Comparison of ENCODE assay signal across 20 mouse cellular contexts in the genomic region with DNA sequence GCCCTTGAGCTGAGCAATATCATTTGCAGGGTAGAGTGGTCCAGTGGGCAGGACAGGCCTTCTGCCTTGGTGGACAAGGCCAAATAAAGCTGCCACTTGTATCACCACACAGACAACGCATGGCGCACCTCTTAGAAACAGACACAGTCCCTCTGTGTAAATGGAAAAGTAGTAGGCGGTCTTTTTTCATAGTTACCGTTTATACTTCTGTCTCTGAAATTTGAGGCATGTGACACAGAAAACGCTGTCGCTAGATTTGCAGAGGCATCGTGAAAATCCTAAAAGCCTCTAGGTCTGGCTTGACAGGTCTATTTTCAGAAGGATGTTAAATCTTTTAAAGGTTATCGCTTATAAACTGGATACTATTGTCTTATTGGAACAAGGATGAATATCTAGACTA.
A peak's percentile ranks its signal among the peaks of the same experiment; 100 is the strongest.
DNase-seq lines count a peak whose midpoint lies in the region; ATAC-seq and TF ChIP-seq lines count a peak whose summit lies in the region.
"Had no signal": no experiment of that assay in that cellular context is flagged by ENCODE, and none has a peak within 500 bp of the region (broad histone marks: within the 10 kb centered on the region; RNA-seq: fewer than 3 reads in every experiment).

No protein-coding gene starts in this region.

- H3K27me3 ChIP-seq in hindbrain, embryonic 10.5 days (ENCODE audit: insufficient read depth, poor library complexity, severe bottlenecking), result no peaks in the 10 kb centered on the region
- H3K27me3 ChIP-seq in hindbrain, embryonic 13.5 days, result no peaks in the 10 kb centered on the region
- 0 out of 2 replicates have a peak, but pooled peaks cover 7% of the 10 kb centered on the region for H3K27me3 ChIP-seq in midbrain, embryonic 13.5 days
- H3K27me3 ChIP-seq in midbrain, embryonic 11.5 days (ENCODE audit: control insufficient read depth, insufficient read depth, low read length), result no peaks in the 10 kb centered on the region
- H3K27me3 ChIP-seq: CH12.LX; embryonic facial prominence, embryonic 12.5 days; forebrain, embryonic 13.5 days; Patski had no signal

- H3K27ac ChIP-seq in hindbrain, embryonic 10.5 days, result 0 out of 2 replicates have a peak overlapping the region, but pooled peaks have one; percentile 29
- no peak overlapping the region for H3K27ac ChIP-seq in hindbrain, embryonic 13.5 days
- 0 out of 2 replicates have a peak overlapping the region, but pooled peaks have one; percentile 27 for H3K27ac ChIP-seq in midbrain, embryonic 13.5 days
- no peak overlapping the region for H3K27ac ChIP-seq in midbrain, embryonic 11.5 days (ENCODE audit: low read depth, low read length)
- H3K27ac ChIP-seq: embryonic facial prominence, embryonic 12.5 days; heart, adult 2 months; heart, embryonic 15.5 days had no signal

- H3K9ac ChIP-seq in hindbrain, embryonic 13.5 days, result no peak overlapping the region
- H3K9ac ChIP-seq in midbrain, embryonic 13.5 days (replicated peaks), result no peak overlapping the region
- H3K9ac ChIP-seq in midbrain, embryonic 11.5 days (ENCODE audit: low read length), result no peak overlapping the region
- H3K9ac ChIP-seq: embryonic facial prominence, embryonic 12.5 days; forebrain, embryonic 13.5 days; heart, embryonic 15.5 days had no signal

- no peaks in the 10 kb centered on the region for H3K36me3 ChIP-seq in hindbrain, embryonic 10.5 days
- no peaks in the 10 kb centered on the region for H3K36me3 ChIP-seq in hindbrain, embryonic 13.5 days
- no peaks in the 10 kb centered on the region for H3K36me3 ChIP-seq in midbrain, embryonic 13.5 days
- H3K36me3 ChIP-seq in midbrain, embryonic 11.5 days (ENCODE audit: control insufficient read depth, insufficient read depth, low read length), result no peaks in the 10 kb centered on the region
- H3K36me3 ChIP-seq: embryonic facial prominence, embryonic 12.5 days; heart, embryonic 15.5 days had no signal

- DNase-seq in hindbrain, embryonic 10.5 days (ENCODE audit: low spot score), result no peak
- no peak for DNase-seq in midbrain, embryonic 11.5 days (ENCODE audit: low spot score, missing footprints)
- DNase-seq in brain, embryonic 14.5 days (ENCODE audit: low read depth), result peak; percentile 29
- no peak for DNase-seq in cerebellum, adult 11 months
- DNase-seq: adrenal gland, postnatal 25 days; cerebellum, adult 11-12 months; cerebellum, adult 9-10 months; cerebellum, postnatal 25 days; gastrocnemius, postnatal 10 days; heart, adult 2 months; heart, postnatal 14 days had no signal

- H3K9me3 ChIP-seq in hindbrain, embryonic 10.5 days, result peaks cover 8% of the 10 kb centered on the region
- peaks cover 8% of the 10 kb centered on the region for H3K9me3 ChIP-seq in hindbrain, embryonic 13.5 days
- no peaks in the 10 kb centered on the region for H3K9me3 ChIP-seq in midbrain, embryonic 13.5 days
- peaks cover 3% of the 10 kb centered on the region; the same call in 1 of the 2 replicates for H3K9me3 ChIP-seq in midbrain, embryonic 11.5 days (ENCODE audit: control insufficient read depth, low read length)
- H3K9me3 ChIP-seq: forebrain, embryonic 13.5 days; heart, embryonic 15.5 days had no signal

- no peak for TF ChIP-seq CTCF in brain, embryonic 14.5 days (IDR thresholded peaks at IDR 0.05; ENCODE audit: borderline replicate concordance, extremely low read depth, insufficient read depth, insufficient read length)

- H3K4me2 ChIP-seq in hindbrain, embryonic 13.5 days, result no peak overlapping the region
- H3K4me2 ChIP-seq in midbrain, embryonic 13.5 days (replicated peaks), result no peak overlapping the region
- H3K4me2 ChIP-seq in midbrain, embryonic 11.5 days, result no peak overlapping the region
- H3K4me2 ChIP-seq: embryonic facial prominence, embryonic 12.5 days; forebrain, embryonic 13.5 days; heart, embryonic 11.5 days; heart, embryonic 15.5 days had no signal

- H3K4me3 ChIP-seq in hindbrain, embryonic 10.5 days, result no peak overlapping the region
- no peak overlapping the region for H3K4me3 ChIP-seq in hindbrain, embryonic 13.5 days
- no peak overlapping the region for H3K4me3 ChIP-seq in midbrain, embryonic 13.5 days (replicated peaks)
- no peak overlapping the region for H3K4me3 ChIP-seq in midbrain, embryonic 11.5 days (ENCODE audit: low read depth, low read length)
- H3K4me3 ChIP-seq: embryonic facial prominence, embryonic 12.5 days; forebrain, embryonic 13.5 days; heart, adult 2 months; heart, embryonic 15.5 days had no signal

- 90% methylated on average over 8 of the region's 8 CpGs for WGBS in hindbrain, embryonic 10.5 days
- 86% methylated on average over 8 of the region's 8 CpGs for WGBS in hindbrain, embryonic 13.5 days
- WGBS in midbrain, embryonic 13.5 days, result 89% methylated on average over 8 of the region's 8 CpGs
- 93% methylated on average over 8 of the region's 8 CpGs for WGBS in midbrain, embryonic 11.5 days

- no peak for ATAC-seq in hindbrain, embryonic 13.5 days (ENCODE audit: low FRiP score)
- ATAC-seq in midbrain, embryonic 13.5 days, result no peak
- ATAC-seq in midbrain, embryonic 11.5 days (ENCODE audit: low FRiP score), result no peak
- ATAC-seq: activated CD4-positive, CD25-positive, alpha-beta regulatory T cell, adult 4 months had no signal

- H3K4me1 ChIP-seq in hindbrain, embryonic 10.5 days (replicated peaks), result peaks cover 15% of the 10 kb centered on the region
- H3K4me1 ChIP-seq in hindbrain, embryonic 13.5 days (replicated peaks), result peaks cover 20% of the 10 kb centered on the region
- peaks cover 13% of the 10 kb centered on the region for H3K4me1 ChIP-seq in midbrain, embryonic 13.5 days (replicated peaks)
- peaks cover 9% of the 10 kb centered on the region for H3K4me1 ChIP-seq in midbrain, embryonic 11.5 days (ENCODE audit: control insufficient read depth, insufficient read depth, low read length)
- H3K4me1 ChIP-seq: heart, embryonic 15.5 days had no signal

- no peak for TF ChIP-seq POLR2A in brain, embryonic 14.5 days (IDR thresholded peaks at IDR 0.05; ENCODE audit: borderline replicate concordance, extremely low read depth, insufficient read depth, insufficient read length, poor library complexity, severe bottlenecking)

Comparison
In these comparisons a context has a peak if more than half of its experiments do, and no peak if none do; other contexts are left out.
1. H3K27ac ChIP-seq: peak in hindbrain, embryonic 10.5 days (single experiment) and midbrain, embryonic 13.5 days (single experiment); none in hindbrain, embryonic 13.5 days (single experiment) and midbrain, embryonic 11.5 days (single experiment).